Mouse (Mus musculus) small intestine, adult 2 months (tissue): Measurements from ENCODE around the gene Mrpl37. TPM values are rescaled to one million over a fixed set of nuclear protein-coding genes. Genes with fewer than 3 reads are reported as not detected.

Source experiments
- H3K27ac ChIP-seq: fragments of 200-500 bp; 2 replicates; pipeline ENCODE4 v1.5.1; 2012; ENCODE audit warnings: low read depth, low read length, control low read depth, inconsistent platforms; ENCODE audit not compliant: insufficient read depth
- H3K27me3 ChIP-seq: fragments of 200-500 bp; 2 replicates; pipeline ENCODE4 v1.6.1; 2012; ENCODE audit warnings: mild to moderate bottlenecking, moderate library complexity, low read length, inconsistent platforms; ENCODE audit not compliant: control insufficient read depth, insufficient read depth
- H3K36me3 ChIP-seq: fragments of 200-500 bp; 2 replicates; pipeline ENCODE4 v1.6.1; 2012; ENCODE audit warnings: mild to moderate bottlenecking, low read length, control low read depth, inconsistent platforms; ENCODE audit not compliant: control insufficient read depth, insufficient read depth
- H3K4me1 ChIP-seq: fragments of 200-500 bp; 2 replicates; pipeline ENCODE4 v1.6.1; 2012; ENCODE audit warnings: low read length, inconsistent platforms, mixed read lengths; ENCODE audit not compliant: control insufficient read depth, insufficient read depth, insufficient read length
- H3K4me3 ChIP-seq: fragments of 200-500 bp; 2 replicates; pipeline ENCODE4 v1.5.1; 2012; ENCODE audit warnings: low read depth, mild to moderate bottlenecking, control low read depth, inconsistent platforms, low read length, moderate library complexity
- CTCF ChIP-seq: fragments of 200-500 bp; IDR thresholded peaks from 2 replicates; pipeline ENCODE4 v1.5.1; 2012; ENCODE audit warnings: low read depth, mild to moderate bottlenecking, control low read depth, inconsistent platforms, low read length, moderate library complexity, mixed read lengths; ENCODE audit not compliant: insufficient replicate concordance, insufficient read length; ENCODE audit errors: extremely low read depth
- POLR2A ChIP-seq: fragments of 200-500 bp; IDR thresholded peaks from 2 replicates; pipeline ENCODE4 v1.6.1; 2012; ENCODE audit warnings: low read depth, mild to moderate bottlenecking, control low read depth, inconsistent platforms, low read length, moderate library complexity
- whole genome bisulfite sequencing: fragments of 180-500 bp; shearing (Covaris S2); methylation state at CpG from one replicate; pipeline ENCODE4 v1.1.7; 2018; 5-methylcytosine and 5-hydroxymethylcytosine counted together
- polyA plus RNA-seq: library from polyadenylated mRNA; depleted of rRNA; stranded (reverse); fragments of >200 nt; gene quantifications from 2 replicates; pipeline ENCODE4 v1.2.3, GENCODE M21; 2012

The Mrpl37 gene
- polyA plus RNA-seq, 1 experiment, result 36.5 TPM

GRCm38 (mm10) chr4:107067151-107067840 is 628 bp upstream of the Mrpl37 start:
- Histone ChIP-seq H3K27ac (0 out of 2 replicates have a peak overlapping the region, but pooled peaks have one; percentile 5), H3K4me1 (peaks cover 8% of the 10 kb centered on the region; the same call in 1 of the 2 replicates), H3K36me3 (peaks cover 13% of the 10 kb centered on the region), H3K4me3 (peak overlapping the region; percentile 79), H3K27me3 (no peaks in the 10 kb centered on the region)
- TF ChIP-seq CTCF, result no peak
- no peak for TF ChIP-seq POLR2A
- WGBS, result 4% methylated on average over 33 of the region's 33 CpGs

DNA sequence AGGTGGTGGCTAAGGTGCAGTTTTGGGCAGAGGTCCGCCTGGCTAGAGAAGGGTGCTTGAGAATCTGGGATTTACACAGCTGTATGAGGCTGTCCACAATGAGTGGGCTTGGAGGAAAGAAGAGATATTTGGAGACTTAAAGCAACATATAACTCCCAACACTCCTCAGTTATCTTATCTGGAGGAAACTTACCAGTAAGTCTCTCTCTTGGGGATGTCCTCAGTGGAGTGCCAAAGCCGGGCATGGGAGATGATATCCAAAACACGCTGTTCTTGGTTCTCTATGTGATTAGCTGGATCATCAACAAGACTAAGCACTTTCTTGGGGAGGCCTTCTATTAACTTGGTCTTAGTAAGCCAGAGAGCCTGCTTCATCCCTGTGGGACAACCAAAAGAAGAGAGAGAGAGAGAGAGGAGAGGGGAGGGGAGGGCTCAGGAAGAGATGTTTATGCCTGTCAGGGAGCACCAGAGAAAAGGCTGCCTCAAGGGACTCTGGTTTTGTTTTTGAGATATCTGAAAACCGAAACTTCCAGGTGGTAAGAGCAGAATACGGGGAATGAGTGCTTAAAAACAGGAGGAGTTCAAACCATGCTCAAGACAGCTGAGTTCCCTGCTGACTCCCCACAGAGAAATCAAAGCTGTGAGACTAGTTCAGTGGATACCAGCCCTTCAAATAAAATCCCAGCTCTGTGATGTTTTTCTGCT is 2.1 kb downstream of the Mrpl37 start:
- no peaks in the 10 kb centered on the region for H3K27me3 ChIP-seq
- H3K27ac ChIP-seq, result no peak overlapping the region
- peaks cover 33% of the 10 kb centered on the region for H3K36me3 ChIP-seq
- no peak for TF ChIP-seq POLR2A
- TF ChIP-seq CTCF, result no peak
- 92% methylated on average over 5 of the region's 5 CpGs for WGBS
- H3K4me1 ChIP-seq, result peaks cover 8% of the 10 kb centered on the region; the same call in 1 of the 2 replicates
- no peak overlapping the region for H3K4me3 ChIP-seq

- Histone ChIP-seq H3K4me3 (no peak overlapping the region), H3K36me3 (peaks cover 43% of the 10 kb centered on the region), H3K4me1 (peaks cover 8% of the 10 kb centered on the region; the same call in 1 of the 2 replicates), H3K27me3 (no peaks in the 10 kb centered on the region), H3K27ac (no peak overlapping the region)
- WGBS, result 66% methylated on average over 3 of the region's 3 CpGs
- TF ChIP-seq CTCF, result no peak
These were observed 3.5 kb downstream of the Mrpl37 start for GRCm38 (mm10) chr4:107063214-107063613.

DNA sequence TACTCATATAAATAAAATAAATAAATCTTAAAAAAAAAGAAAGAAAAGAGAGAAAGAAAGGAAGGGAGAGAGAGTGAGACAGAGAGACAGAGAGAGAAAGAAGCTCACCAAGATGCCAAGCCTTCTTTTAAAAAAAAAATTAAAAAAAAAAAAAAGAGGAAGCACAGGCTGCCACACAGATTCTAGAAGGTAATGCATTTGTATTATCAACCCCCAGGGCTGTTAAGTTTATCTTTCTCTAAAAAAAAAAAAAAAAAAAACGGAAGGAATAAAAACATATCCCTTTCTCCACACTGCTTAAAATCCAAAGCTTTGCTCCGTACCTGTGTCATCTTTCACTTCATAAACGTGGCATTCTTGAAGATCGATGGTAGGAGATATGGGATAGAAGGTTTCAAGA is 5.1 kb downstream of the Mrpl37 start:
- 86% methylated on average over 4 of the region's 4 CpGs for WGBS
- no peaks in the 10 kb centered on the region for H3K27me3 ChIP-seq
- TF ChIP-seq CTCF (no peak), POLR2A (no peak)
- peaks cover 3% of the 10 kb centered on the region; the same call in 1 of the 2 replicates for H3K4me1 ChIP-seq
- H3K27ac ChIP-seq, result no peak overlapping the region
- H3K36me3 ChIP-seq, result peaks cover 56% of the 10 kb centered on the region
- no peak overlapping the region for H3K4me3 ChIP-seq

GRCm38 (mm10) chr4:107058781-107059180 is 7.9 kb downstream of the Mrpl37 start:
- Histone ChIP-seq H3K27me3 (no peaks in the 10 kb centered on the region), H3K27ac (no peak overlapping the region), H3K4me1 (no peaks in the 10 kb centered on the region), H3K36me3 (peaks cover 65% of the 10 kb centered on the region), H3K4me3 (no peak overlapping the region)
- WGBS, result 68% methylated on average over 6 of the region's 6 CpGs
- no peak for TF ChIP-seq CTCF

DNA sequence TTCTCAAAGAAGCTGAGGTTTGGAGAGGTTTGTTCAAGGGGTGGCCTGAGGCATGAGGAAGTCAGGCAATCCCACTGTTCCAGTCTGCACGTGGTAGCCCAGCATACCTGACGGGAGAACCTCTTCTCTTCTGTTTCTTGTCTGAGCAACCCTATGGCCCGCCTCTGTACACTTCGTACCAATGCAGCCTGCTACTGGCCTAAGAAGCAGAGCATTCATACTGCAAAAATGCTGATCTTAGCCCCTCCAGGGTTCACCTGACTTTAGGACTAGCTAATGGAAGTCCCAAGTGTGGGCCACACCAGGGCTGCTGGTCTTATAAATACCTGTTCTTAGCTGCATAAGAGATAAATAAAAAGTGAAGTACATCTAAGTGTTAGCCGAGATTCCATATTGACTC is 8.3 kb downstream of the Mrpl37 start:
- Histone ChIP-seq H3K36me3 (peaks cover 62% of the 10 kb centered on the region), H3K27ac (no peak overlapping the region), H3K27me3 (no peaks in the 10 kb centered on the region), H3K4me3 (no peak overlapping the region), H3K4me1 (no peaks in the 10 kb centered on the region)
- no peak for TF ChIP-seq CTCF
- no peak for TF ChIP-seq POLR2A
- WGBS, result 80% methylated on average over 5 of the region's 5 CpGs

DNA sequence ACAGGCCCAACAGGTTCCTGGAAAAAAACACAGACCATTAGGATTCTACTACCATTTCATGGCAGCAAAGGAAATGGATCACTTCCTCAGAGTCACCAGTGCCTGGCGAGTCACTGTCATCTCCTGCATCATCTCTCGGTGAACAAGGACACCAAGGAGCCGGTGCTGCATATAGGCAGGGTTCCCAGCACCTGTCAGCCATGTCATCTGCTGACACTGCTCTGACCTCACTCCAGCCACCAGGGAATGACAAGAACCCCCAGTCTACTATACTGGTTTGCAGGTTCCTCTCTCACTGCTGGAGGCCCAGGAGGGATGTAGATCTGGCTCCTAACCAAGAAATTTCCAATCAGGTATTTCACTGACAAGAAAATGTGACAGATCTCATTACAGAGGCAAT is 10.6 kb downstream of the Mrpl37 start:
- Histone ChIP-seq H3K4me1 (no peaks in the 10 kb centered on the region), H3K36me3 (peaks cover 47% of the 10 kb centered on the region), H3K27me3 (no peaks in the 10 kb centered on the region), H3K4me3 (no peak overlapping the region), H3K27ac (no peak overlapping the region)
- WGBS, result 82% methylated on average over 3 of the region's 3 CpGs
- TF ChIP-seq POLR2A, result no peak
- no peak for TF ChIP-seq CTCF
